Mouse (Mus musculus) layer of hippocampus, adult 18-20 months (tissue): ENCODE results near the gene Dapl1. TPM values are rescaled to one million over a fixed set of nuclear protein-coding genes. Genes with fewer than 3 reads are reported as not detected.
A peak's percentile ranks its signal among the peaks of the same experiment; 100 is the strongest.

Experiments
- DNase-seq, 2 experiments: peaks; one replicate each; pipeline ENCODE4 v3.0.0; 2022; ENCODE audit warnings: low spot score in 2 of 2
- total RNA-seq, 2 experiments: library from RNA; stranded (reverse); gene quantifications; 2 replicates each; pipeline ENCODE4 v1.2.3; 2021

Gene Dapl1
- total RNA-seq, 2 experiments from 2014 or later: not detected

DNA sequence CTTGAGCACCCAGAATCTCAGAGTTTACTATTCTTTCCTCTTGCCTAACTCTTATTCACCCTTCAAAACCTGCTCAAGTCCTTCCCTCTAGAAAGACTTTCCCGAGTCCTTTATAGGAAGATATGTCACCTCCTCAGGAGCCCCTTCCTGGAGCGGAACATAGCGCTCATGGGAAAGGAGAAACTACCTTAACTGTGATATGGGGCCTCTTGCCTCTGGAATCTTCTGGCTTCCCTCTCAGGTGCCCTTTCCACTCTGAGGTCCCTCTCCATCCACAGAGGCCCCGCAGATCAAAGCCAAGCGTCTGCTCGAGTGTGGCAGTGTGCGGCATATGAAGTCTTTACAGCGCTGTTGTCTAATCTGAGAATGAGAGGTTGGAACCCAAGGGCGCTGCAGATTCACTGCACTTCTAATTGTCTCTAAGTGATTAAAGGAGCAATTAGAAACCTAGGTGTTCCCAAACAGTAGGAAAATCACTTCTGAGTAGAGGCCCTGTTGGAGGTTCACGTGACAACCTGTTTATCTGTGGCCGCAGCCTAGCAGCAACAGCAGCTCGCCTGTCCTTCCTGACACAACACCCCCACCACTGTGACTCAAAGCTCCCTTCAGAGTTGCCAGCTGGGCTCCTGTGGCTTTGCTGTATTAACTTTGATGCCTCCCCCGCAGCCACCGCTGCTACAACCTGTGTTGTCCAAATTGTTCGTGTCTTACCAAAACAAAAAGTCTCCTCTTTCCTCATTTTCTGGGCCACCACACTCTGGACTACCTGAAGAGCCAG, 49.7 kb downstream of the Dapl1 start:
- DNase-seq: no peak

DNA sequence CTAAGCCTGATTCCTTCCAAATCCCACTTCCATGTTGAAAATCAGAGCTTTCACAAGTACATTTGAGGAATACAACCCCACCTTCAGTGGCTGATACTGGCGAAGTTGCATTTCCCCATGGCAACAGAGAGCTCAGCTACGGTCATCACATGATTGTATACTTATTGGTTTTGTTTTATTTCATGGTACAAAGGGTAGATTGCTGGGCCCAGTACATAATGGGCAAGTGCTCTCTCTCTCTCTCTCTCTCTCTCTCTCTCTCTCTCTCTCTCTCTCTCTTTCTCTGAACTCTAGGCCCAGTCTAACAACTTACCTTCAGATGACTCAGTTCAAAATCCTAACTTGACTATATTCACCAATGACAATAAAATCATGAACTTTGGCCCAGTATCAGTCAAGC, 52.5 kb downstream of the Dapl1 start:
- no peak for DNase-seq

DNA sequence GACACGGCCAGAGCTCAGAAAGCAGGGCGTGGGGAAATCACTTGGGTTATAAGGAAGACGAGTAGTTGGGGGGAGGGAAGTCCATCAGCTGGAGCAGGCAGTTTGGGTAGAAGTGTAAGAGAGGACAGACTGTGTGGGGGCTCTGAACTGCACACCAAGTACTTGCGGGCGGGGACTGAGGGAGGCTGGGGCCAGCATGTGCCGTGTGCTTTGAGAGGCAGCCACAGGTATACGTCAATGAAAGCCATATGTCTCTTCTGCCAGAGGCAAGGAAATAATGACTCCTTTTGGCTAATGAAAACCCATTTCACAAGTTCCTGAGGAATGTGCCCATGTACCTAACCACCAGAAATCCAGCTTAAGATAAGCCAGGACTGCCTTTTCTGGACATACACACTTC, 53.6 kb downstream of the Dapl1 start:
- DNase-seq: peak in 1 of 2 experiments; percentile 72

DNA sequence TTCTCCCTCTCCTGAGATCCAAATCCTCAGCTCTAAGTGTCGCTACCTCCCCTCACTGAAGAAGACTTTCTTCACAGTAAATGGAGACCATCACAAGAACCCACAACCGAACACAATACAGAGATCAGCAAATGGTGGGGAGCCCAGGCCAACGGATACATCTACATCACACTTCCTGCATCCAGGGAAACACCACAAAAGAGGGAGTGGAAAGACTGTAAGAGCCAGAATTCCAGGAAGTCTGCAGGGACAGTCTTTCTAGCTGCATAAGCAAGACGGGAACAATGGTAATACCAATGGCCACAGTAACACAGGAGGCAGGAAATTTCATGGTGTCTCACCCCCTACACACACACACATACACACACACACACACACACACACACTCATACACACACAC, 55.3 kb downstream of the Dapl1 start:
- no peak for DNase-seq

DNA sequence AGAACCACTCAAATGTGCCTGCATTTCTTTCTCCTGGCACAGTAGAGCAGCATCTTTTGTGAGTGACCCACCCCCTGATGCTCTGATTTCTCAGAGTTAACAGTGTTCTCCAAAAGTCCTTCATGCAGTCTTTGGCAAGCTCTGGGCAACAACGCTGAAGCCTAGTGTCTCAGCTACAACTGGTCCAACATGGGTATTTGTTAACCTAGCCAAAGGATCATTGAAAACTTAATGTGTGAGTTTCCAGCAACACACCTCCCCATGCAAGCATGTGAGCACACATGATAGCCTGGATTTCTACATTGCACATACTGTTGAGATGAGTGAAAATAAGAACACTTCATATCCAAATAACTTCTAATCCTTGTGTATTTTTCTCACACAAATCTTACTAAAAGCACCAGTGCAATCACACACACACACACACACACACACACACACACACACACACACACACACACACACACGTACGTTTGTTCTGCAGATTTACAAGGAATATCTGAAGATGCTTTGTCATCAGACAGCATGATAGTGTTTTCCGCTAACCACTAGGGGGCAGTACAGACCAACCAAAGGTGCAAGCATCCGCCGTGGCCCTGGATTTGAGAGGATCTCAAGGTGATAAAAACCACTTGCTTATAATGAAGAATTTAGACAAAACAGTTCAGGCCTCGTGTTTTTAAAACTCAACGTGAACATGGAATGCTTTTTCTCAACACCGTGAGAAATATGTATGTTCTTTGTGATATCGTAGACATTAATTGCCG, 56.9 kb downstream of the Dapl1 start:
- DNase-seq: peak; percentile 77 to 91

DNA sequence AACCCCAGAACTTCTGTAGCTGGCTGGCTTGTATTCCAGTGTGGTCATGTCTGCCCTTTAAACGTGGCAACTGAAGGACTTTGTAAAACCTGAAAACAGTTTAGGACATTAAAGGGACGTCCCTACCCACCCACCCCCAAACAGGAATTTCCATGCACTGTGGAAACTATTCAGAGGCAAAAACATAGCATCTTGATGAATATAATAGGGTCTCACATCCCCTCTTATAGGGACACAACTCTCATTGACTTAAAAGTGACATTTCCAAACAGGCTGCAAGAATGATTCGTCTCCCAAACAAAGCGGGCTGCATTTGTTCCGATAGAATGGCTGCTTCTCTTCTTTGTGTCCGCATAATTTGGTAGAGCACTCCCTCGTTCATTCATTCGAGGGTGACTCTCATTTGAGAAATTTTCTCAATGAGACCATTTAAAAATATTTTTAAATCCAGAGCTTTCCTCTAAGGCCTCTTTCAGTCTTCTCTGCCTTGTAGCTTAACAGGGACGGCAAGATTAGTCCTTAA, 59.2 kb downstream of the Dapl1 start:
- DNase-seq: no peak

DNA sequence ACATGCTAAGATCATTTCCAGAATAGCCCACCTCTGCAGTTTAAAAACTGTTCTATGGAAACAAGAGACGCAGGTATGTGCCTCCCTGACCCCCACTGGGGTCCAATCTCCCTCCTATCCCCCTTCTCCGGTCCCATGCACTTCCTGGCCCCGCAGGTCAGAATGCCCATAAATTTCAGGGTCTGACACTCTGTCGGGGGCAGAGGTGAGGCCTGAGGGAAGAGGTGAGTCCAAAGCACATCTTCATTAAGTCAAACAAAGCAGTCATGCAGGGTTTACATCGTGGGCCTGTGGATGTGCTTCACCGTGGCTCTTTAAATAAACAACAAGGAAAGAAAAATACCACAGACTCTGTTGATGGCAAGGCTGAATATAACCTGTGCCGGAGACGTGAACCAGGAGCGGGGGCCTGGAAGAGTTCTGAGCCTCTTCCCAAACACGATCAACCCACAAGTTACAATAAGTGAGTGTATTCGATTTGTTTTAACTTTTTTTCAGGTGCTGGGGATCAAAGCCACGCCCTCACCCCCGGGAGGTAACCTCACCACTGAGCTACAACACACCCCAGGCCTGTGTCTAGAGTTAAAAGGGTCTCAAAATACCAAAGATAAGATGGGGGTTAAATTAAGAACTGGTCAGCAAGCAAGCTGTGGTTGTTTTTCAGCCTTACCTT, 59.9 kb downstream of the Dapl1 start:
- no peak for DNase-seq

DNA sequence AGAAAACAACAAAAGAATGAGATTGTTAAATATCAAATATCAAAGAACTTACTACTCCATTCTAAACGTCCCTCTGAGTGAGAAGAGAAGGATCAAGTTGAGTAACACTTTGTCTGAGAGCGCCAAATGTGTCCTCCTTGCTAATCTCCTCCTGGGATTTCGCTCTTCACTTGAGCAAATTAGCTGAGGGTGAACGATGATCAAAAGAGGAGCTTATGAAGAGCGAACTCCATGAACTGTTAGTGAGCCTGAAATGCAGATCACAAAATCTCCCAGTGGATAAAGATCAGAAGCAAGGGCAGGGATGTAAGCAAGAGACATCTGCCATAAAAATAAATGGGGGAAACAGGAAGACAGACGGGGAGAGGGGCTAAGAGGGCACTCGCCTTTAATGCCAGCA, 60.5 kb downstream of the Dapl1 start:
- no peak for DNase-seq

DNA sequence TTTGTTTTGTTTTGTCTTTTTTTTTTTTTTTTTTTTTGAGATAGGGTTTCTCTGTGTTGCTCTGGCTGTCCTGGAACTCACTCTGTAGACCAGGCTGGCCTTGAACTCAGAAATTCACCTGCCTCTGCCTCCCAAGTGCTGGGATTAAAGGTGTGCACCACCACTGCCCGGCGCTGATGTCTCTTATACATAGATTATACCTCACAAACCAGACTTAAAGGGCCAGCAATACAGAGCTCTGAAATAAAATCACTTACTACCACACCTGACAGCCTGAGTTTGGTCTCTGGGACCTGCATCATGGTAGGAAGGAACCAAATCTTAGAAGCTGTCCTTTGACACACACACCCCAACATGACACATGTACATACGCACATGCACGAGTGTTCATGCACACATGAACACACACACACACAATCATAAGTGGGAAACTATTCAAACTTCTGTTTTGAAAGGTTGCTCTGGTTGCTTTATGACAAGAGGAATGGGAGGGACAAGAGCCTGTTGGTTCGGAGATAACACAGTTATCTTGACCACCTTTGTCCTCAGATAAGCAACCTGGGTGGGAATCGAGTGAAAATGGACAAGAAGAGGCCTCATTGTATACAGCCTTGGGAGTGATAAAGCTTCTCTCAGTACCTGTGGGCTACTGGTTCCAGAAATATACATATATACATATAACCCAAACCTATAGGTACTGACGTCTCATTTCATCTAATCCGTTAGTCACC, 63.1 kb downstream of the Dapl1 start:
- DNase-seq: no peak

DNA sequence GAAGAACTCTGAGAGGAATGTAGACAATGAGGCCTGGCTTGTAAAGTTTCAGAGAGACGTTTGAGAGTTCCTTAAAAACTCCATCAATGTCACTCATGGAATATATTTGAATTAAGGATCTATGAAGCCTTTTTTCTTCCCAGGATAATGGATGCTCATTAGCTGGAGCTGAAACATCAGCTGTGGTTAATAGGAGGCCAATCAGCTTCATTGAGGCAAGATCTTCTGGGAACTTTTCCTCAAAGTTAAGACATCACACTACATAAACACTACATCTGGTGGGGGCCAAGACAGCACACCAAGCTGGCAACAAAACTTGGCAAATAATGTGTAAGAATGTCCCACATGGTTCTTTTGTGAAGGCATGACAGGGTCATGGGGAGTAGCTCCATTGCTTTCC, 68.3 kb downstream of the Dapl1 start:
- no peak for DNase-seq

DNA sequence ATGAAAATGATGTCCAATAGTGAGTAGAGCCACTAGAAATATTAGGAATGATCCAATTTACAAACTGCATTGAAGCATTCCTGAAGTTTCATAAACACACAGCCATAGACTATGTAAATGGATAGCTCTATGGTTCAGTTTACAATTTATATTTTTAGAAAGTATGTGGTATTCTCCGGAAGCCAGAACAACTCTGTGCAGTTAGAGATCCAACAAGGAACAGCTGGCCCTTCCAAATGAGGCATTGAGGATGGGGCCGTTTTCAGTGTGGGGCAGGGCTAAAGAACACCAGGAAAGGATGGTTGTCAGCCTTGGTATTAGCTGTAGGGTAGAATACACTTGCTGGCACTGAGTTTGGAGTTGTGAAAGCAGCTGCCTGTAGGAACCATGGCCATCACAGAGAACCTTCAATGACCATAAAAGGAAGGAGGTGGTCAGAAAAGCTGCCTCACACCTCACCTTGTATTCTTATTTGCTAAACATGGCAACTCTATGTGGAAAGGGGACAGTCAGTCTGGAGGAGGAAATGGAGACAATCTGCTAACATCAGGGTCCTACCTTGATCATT, 70.0 kb downstream of the Dapl1 start:
- no peak for DNase-seq

Other genes with a start within 250 kb of the Dapl1 start
- 100 to 1,000 TPM; 109 to 114 TPM for gene Tanc1, start 127.4 kb downstream of the Dapl1 start, total RNA-seq